Mouse (Mus musculus): ENCODE measurements around the gene Banp.

DNA sequence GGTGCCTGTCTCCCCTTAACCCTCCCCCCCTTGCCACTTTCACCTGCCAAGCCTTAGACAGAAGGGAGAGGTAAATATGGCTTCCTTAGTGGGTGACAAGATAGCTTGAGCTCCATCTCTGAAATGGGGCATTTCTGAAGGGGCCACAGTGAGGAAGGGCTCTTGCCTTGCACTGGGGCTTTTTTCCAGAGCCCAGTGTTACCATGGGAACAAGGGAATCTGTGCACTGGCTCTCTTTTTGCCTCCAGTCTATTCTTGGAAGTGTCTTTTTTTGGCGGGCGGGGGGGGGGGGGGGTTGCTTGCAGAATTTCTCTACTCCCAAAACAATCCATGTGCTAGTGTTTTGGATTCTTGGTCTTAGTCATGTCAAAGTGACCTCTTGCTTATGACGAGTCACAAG, 65.1 kb downstream of the Banp start:
- no peak for TF ChIP-seq ETS1 (conservative IDR thresholded peaks at IDR 0.05; ENCODE audit: low read depth, low read length)
- no peak for TF ChIP-seq POLR2A (IDR thresholded peaks at IDR 0.05; ENCODE audit: low read depth, low read length)
- TF ChIP-seq RAD21 (IDR thresholded peaks at IDR 0.05; ENCODE audit: low read depth, low read length): no peak
- TF ChIP-seq JUND (conservative IDR thresholded peaks at IDR 0.05; ENCODE audit: low read depth, low read length): no peak
- no peak for TF ChIP-seq CTCF (conservative IDR thresholded peaks at IDR 0.05 in 1 of 2, IDR thresholded peaks at IDR 0.05 in 1 of 2; ENCODE audit: low read depth in 2 of 2, low read length in 2 of 2)
- TF ChIP-seq USF1 (IDR thresholded peaks at IDR 0.05; ENCODE audit: low read depth, low read length): no peak
- TF ChIP-seq HCFC1 (IDR thresholded peaks at IDR 0.05; ENCODE audit: low read depth, low read length): no peak
- no peak for TF ChIP-seq TCF12 (IDR thresholded peaks at IDR 0.05; ENCODE audit: low read depth, low read length)
- no peak for TF ChIP-seq TBP (conservative IDR thresholded peaks at IDR 0.05; ENCODE audit: low read depth, low read length)
- TF ChIP-seq CHD2 (IDR thresholded peaks at IDR 0.05; ENCODE audit: low read length): no peak
- no peak for TF ChIP-seq E2F4 (IDR thresholded peaks at IDR 0.05; ENCODE audit: insufficient replicate concordance, low read depth, low read length)
- no peak for TF ChIP-seq KAT2A (IDR thresholded peaks at IDR 0.05; ENCODE audit: insufficient replicate concordance, low read length)
- no peak for TF ChIP-seq MAX (IDR thresholded peaks at IDR 0.05; ENCODE audit: low read length)
